Mouse (Mus musculus): ENCODE results near the gene Map3k19.
A peak's percentile ranks its signal among the peaks of the same experiment; 100 is the strongest.

Gene Map3k19

GRCm38 (mm10) chr1:127796341-127796740 lies 58.5 kb downstream of the Map3k19 start:
- no peak for DNase-seq

DNA sequence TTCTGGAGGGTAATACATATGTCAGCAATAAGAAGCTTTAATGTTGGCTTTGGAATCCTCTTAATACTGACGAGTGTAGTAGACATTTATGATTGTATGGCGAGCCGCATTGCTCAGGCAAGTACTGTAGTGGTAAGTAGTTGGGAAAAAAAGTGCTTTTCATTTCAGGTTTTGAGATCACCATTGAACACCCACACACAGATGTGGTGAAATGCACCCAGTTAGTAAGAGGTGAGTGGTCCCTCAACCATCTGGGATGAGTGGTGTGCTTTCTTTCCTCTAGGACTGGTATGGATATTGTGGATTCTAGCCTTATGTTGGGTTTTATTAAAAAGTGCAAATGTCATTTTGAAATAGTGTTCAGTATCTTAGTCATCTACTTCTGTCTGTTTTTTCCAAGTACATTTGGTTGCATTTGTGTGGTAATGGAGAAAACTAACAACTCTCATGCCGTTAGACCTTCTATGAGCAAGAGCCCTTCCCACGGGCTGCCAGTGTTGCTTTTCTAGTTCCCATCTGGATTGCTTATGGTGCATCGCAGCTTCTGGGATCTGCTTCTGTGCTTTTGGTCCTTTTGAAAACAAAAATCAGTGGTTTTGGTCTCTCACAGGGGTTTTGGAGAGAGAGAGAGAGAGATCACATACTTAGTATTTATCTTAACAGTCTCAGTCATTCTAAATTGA lies 59.6 kb downstream of the Map3k19 start:
- DNase-seq = no peak

DNA sequence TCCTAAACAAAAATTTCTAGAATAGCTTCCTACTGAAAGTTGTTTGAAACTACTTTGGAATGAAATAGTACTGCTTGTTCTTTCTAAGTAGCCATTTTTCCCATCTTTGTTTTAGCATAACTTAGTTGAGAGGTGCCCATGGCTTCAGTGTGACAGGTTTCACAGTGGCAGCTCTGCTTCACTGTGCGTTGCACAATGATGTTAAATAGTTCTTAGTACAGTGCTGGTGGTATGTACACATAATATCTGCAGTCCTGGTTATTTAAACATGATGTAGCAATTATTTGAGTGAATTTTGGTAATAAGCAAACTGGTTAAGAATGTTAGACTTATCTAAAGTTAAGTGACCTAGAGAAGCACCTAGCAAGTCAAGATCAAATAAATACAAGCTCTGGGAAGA lies 61.4 kb downstream of the Map3k19 start:
- no peak for DNase-seq

DNA sequence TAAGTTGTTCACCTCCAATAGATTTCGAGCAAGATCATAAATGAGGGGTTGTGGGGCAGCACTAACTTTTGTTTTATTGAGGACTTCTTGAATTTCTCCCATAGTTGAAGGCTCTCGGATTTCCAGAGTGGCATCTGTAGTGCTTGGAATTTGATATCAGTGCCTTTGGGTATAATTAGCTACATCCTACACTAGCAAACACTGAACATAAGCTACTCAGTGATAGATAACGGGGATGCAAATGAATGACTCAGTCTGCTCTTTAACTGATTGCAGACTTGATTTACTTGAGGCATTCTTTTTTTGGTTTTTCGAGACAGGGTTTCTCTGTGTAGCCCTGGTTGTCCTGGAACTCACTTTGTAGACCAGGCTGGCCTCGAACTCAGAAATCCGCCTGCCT lies 65.9 kb downstream of the Map3k19 start:
- no peak for DNase-seq

GRCm38 (mm10) chr1:127785882-127786281 lies 68.9 kb downstream of the Map3k19 start:
- no peak for DNase-seq

DNA sequence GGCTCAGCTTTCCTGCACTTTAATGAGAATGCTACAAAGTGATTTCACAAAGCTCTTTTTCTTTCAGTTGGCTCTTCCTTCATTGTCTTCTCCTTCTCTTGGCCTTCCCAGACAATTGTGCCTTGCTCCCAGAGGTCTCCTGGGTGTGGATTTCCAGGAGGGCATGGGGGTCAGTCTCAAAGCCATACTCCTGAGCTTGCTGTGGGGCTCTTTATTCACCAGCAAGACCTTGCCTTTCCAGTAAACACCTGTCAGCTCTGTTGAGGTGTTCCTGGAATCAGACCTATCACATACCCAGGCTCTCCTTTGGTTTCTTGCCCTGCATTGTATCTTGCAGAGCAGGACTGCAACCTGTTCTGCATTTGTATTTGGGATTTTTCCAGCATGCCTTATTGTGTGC lies 71.0 kb downstream of the Map3k19 start:
- no peak for DNase-seq

DNA sequence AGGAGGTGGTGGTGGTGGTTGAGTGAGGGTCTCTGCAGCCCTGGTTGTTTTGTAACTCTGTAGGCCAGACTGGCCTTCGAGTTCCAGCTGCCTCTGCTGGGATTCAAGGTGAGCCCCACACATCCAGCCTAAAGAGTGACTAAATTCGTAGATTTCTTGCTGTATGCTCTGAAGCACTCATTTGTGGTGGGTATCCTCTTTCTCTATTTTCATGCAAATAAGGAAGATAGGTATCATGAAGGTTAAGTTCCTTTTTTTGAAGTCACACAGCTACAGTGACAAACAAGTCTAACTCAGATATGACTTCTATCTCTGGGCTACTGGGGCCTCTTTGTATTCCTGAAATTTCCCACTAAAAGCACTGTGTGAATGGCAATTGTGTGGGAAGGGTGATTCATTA lies 74.0 kb downstream of the Map3k19 start:
- DNase-seq = no peak

DNA sequence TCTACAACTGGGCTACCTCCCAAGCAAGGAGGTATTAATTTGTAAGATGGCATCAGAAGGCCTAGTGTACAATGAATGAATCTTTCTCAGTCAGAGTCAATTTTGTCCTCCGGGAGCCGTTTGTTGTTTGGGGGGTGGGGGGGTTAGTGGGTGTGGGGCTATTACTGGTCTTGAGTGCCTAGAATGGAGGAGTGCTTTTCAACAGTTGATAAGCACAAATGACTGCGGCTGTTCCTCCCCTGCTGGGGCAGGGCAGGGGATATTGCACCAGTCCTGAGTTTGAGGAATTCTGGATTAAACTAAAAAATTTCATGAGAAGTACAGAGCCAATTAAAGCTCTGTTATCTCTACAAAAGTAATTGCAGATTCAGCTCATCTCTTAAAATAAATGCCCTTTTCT lies 74.7 kb downstream of the Map3k19 start:
- DNase-seq = no peak

GRCm38 (mm10) chr1:127778611-127779010 lies 76.2 kb downstream of the Map3k19 start:
- no peak for DNase-seq

- no peak for DNase-seq
Measured at GRCm38 (mm10) chr1:127776246-127776645, 78.6 kb downstream of the Map3k19 start.

DNA sequence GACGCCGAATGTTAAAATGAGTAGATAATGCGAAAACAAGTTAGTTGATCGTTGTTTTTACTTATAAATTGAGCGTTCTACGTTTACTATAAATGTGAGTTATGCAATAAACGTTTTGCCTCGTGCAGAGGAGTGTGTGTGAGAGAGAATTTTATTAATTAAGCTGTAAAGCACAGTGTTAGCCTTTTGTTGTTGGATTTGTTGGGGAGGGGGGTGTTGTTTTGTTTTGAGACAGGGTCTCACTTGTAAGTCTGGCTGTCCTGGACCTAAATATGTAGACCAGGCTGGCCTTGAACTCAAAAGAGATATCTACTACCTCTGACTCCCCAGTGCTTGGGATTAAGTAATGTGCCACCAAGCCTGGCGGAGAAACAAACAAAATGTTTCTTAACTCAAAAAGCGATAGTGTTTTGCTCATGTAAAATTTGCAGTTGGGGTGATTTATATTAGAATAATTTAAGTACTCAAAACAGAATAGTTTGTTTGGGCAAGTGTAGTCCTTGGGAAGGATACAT lies 79.6 kb downstream of the Map3k19 start:
- DNase-seq = no peak

- no peak for DNase-seq
Measured at GRCm38 (mm10) chr1:127774501-127774880, 80.3 kb downstream of the Map3k19 start.

DNA sequence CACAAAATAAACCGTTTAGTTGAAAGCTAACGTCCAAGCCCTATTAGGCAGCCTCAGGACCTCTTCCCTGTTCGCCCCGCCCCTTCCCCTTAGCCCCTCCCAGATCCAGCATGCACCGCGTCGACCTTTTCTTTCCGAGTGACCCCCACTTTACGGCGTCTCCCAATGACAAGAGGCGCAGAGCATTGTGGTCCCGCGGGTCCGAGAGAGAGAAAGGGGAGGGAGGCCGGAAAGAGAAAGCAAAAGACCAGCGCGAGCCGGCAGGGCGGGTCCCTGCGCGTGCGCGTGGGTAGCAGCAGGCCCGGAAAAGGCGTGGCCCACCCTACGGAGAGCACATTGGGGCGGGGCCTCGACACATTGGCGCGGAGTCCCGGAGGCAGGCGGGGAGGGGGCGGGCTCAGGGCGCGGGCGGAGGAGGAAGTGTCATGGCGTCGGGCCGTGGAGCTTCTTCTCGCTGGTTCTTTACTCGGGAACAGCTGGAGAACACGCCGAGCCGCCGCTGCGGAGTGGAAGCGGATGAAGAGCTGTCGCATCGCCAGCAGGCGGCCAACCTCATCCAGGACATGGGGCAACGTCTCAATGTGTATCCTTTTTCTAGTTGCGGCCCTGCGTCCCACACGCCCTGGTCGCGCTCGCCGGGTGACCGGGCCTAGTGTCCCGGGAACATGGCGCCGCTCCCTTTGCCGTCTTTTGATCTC lies 80.9 kb downstream of the Map3k19 start, which contains the start of gene Ccnt2:
TSS of gene Ccnt2 (plus strand) at position 362 of the 698 bp plus-strand sequence.
- DNase-seq = peak; percentile 99

GRCm38 (mm10) chr1:127773198-127773802 lies 81.5 kb downstream of the Map3k19 start:
- no peak for DNase-seq

DNA sequence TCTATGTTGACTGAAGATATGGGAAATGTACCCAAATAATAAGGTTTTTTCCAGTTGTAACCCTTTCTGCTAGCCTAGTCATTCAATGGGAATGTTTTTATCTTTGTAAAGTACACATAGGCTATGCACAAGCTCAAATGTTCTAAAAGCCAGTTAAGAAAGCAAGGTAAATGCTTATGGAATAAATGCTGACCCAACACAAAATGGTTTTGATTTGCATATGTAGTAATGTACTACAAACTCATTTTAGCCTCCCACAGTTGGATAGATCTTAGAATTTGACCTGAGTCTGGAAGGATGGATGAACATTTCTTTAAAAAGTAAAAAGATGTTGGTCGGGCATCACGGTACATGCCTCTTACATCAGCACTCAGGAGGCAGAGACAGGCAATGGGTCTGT lies 88.1 kb downstream of the Map3k19 start:
- no peak for DNase-seq

DNA sequence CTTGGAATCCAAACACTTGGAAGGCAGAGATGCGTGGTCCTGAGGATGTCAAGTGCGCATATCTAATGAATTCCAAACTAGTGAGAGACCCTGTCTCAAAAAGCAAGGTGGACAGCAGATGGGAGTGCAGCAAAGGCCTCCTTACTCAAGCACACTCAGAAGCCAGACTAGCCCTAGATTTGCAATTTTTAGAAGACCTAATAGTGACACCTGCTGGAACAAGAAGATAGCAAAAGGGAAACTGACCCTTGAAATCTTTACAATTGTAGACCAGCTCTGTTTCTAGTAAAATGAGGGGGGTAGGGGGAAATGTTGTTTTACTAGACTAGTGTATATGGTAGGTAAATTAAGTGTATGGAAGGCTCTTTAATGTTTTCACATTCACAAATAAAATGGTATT lies 89.4 kb downstream of the Map3k19 start:
- DNase-seq = no peak

All from cerebellum, adult 11 months (tissue).